Mouse (Mus musculus) lung, adult 2 months (tissue): ENCODE measurements around the gene Atg101. TPM values are rescaled to one million over a fixed set of nuclear protein-coding genes. Genes with fewer than 3 reads are reported as not detected.

Experiments
- DNase-seq: peaks from one replicate; pipeline ENCODE4 v3.0.0; 2022
- H3K4me1 ChIP-seq: fragments of 200-500 bp; 2 replicates; pipeline ENCODE4 v1.6.1; 2011; ENCODE audit warnings: low read length; ENCODE audit not compliant: control insufficient read depth, insufficient read depth
- H3K4me3 ChIP-seq: fragments of 200-500 bp; replicated peaks from 2 replicates; pipeline ENCODE3; 2011; ENCODE audit warnings: low read depth, mild to moderate bottlenecking, control low read depth, low read length; ENCODE audit errors: extremely low read depth
- CTCF ChIP-seq: fragments of 200-500 bp; IDR thresholded peaks from 2 replicates; pipeline ENCODE4 v1.5.1; 2011; ENCODE audit warnings: mild to moderate bottlenecking, low read length, control low read depth; ENCODE audit not compliant: insufficient read depth
- POLR2A ChIP-seq: fragments of 200-500 bp; IDR thresholded peaks from 2 replicates; pipeline ENCODE4 v1.6.1; 2011; ENCODE audit warnings: low read depth, mild to moderate bottlenecking, control low read depth, low read length, borderline replicate concordance; ENCODE audit errors: extremely low read depth
- WGBS: fragments of 180-500 bp; shearing (Covaris S2); methylation state at CpG from one replicate; pipeline ENCODE4 v1.1.7; 2018; 5-methylcytosine and 5-hydroxymethylcytosine counted together
- polyA plus RNA-seq: library from polyadenylated mRNA; depleted of rRNA; stranded (reverse); fragments of >200 nt; gene quantifications from 2 replicates; pipeline ENCODE4 v1.2.3, GENCODE M21; 2012

Atg101 gene
- polyA plus RNA-seq, 1 experiment = 38.6 TPM

GRCm38 (mm10) chr15:101253886-101254795 lies 29.9 kb upstream of the Atg101 start, which contains the start of gene Nr4a1:
Nr4a1 (plus strand) TSS chr15:101254269.
- DNase-seq = peak; percentile 80
- peak within 1 kb of the TSS; percentile 60 for H3K4me3 ChIP-seq
- H3K4me1 ChIP-seq = peaks cover 4% of the 10 kb centered on the region
- WGBS = 3% methylated on average over 82 of the region's 82 CpGs
- no peak for TF ChIP-seq CTCF
- peak; percentile 18; the same call in 1 of the 2 replicates for TF ChIP-seq POLR2A

- TF ChIP-seq POLR2A = no peak; the same call in 1 of the 2 replicates
- TF ChIP-seq CTCF = no peak
- peaks cover 13% of the 10 kb centered on the region for H3K4me1 ChIP-seq
- DNase-seq = no peak
- WGBS = 67% methylated on average over 7 of the region's 7 CpGs
- H3K4me3 ChIP-seq = no peak overlapping the region
Measured at GRCm38 (mm10) chr15:101255842-101256462, 28.1 kb upstream of the Atg101 start.

GRCm38 (mm10) chr15:101256463-101257206 lies 27.4 kb upstream of the Atg101 start:
- 72% methylated on average over 14 of the region's 14 CpGs for WGBS
- peaks cover 17% of the 10 kb centered on the region for H3K4me1 ChIP-seq
- TF ChIP-seq CTCF (no peak), POLR2A (no peak)
- no peak overlapping the region for H3K4me3 ChIP-seq
- DNase-seq = no peak

- Histone ChIP-seq H3K4me1 (peaks cover 22% of the 10 kb centered on the region), H3K4me3 (no peak overlapping the region)
- WGBS = 77% methylated on average over 11 of the region's 11 CpGs
- no peak for DNase-seq
- TF ChIP-seq POLR2A (no peak), CTCF (no peak)
Measured at GRCm38 (mm10) chr15:101258420-101258819, 25.7 kb upstream of the Atg101 start.

- WGBS = 76% methylated on average over 3 of the region's 3 CpGs
Measured at GRCm38 (mm10) chr15:101259922-101260321, 24.1 kb upstream of the Atg101 start.

GRCm38 (mm10) chr15:101260387-101260786 lies 23.7 kb upstream of the Atg101 start:
- TF ChIP-seq POLR2A (0 out of 2 replicates have a peak, but pooled peaks have one; percentile 5), CTCF (no peak)
- WGBS = 20% methylated on average over 10 of the region's 10 CpGs
- Histone ChIP-seq H3K4me3 (no peak overlapping the region), H3K4me1 (peaks cover 19% of the 10 kb centered on the region)
- no peak for DNase-seq

More at GRCm38 (mm10) chr15:101259922-101260321, 24.1 kb upstream of the Atg101 start:
- peaks cover 19% of the 10 kb centered on the region for H3K4me1 ChIP-seq
- no peak for DNase-seq
- H3K4me3 ChIP-seq = no peak overlapping the region
- TF ChIP-seq POLR2A = no peak
- TF ChIP-seq CTCF = no peak

- TF ChIP-seq CTCF (no peak), POLR2A (no peak)
- H3K4me3 ChIP-seq = no peak overlapping the region
- H3K4me1 ChIP-seq = peaks cover 21% of the 10 kb centered on the region
- no peak for DNase-seq
- WGBS = 21% methylated on average over 13 of the region's 13 CpGs
Measured at GRCm38 (mm10) chr15:101260874-101261622, 23.0 kb upstream of the Atg101 start.

GRCm38 (mm10) chr15:101262502-101262901 lies 21.6 kb upstream of the Atg101 start:
- Histone ChIP-seq H3K4me3 (no peak overlapping the region), H3K4me1 (peaks cover 25% of the 10 kb centered on the region)
- TF ChIP-seq POLR2A (0 out of 2 replicates have a peak, but pooled peaks have one; percentile 22), CTCF (no peak)
- DNase-seq = no peak
- 38% methylated on average over 5 of the region's 5 CpGs for WGBS
